Mouse (Mus musculus) bone marrow, adult 2 months (tissue): Measurements from ENCODE around the gene Heatr5b. TPM values are rescaled to one million over a fixed set of nuclear protein-coding genes. Genes with fewer than 3 reads are reported as not detected.

ENCODE experiments used
- H3K27ac ChIP-seq: fragments of 200-500 bp; 2 replicates; pipeline ENCODE4 v1.5.1; 2012; ENCODE audit warnings: low read depth, mild to moderate bottlenecking, control low read depth, inconsistent platforms, low read length; ENCODE audit not compliant: control insufficient read depth, poor library complexity, insufficient read depth
- H3K4me1 ChIP-seq: fragments of 200-500 bp; 2 replicates; pipeline ENCODE4 v1.6.1; 2011; ENCODE audit warnings: low read length; ENCODE audit not compliant: control insufficient read depth, insufficient read depth
- H3K4me3 ChIP-seq: fragments of 200-500 bp; replicated peaks from 2 replicates; pipeline ENCODE3; 2011; ENCODE audit warnings: mild to moderate bottlenecking, low read depth, low read length, control low read depth; ENCODE audit not compliant: control insufficient read depth
- CTCF ChIP-seq: fragments of 200-500 bp; IDR thresholded peaks from 2 replicates; pipeline ENCODE4 v1.5.1; 2011; ENCODE audit warnings: low read length, control low read depth; ENCODE audit not compliant: control insufficient read depth, insufficient read depth
- POLR2A ChIP-seq: fragments of 200-500 bp; IDR thresholded peaks from 2 replicates; pipeline ENCODE4 v1.6.1; 2011; ENCODE audit warnings: low read depth, mild to moderate bottlenecking, control low read depth, low read length, borderline replicate concordance; ENCODE audit not compliant: control insufficient read depth
- WGBS: fragments of 180-500 bp; shearing (Covaris S2); methylation state at CpG from one replicate; pipeline ENCODE4 v1.1.7; 2018; 5-methylcytosine and 5-hydroxymethylcytosine counted together
- polyA plus RNA-seq: library from polyadenylated mRNA; stranded (reverse); fragments of >200 nt; gene quantifications from 2 replicates; pipeline ENCODE4 v1.2.4, GENCODE M21; 2011; ENCODE audit warnings: low replicate concordance; ENCODE audit not compliant: missing spikeins, insufficient read depth, insufficient read length

Gene Heatr5b
- polyA plus RNA-seq, 1 experiment: 5.1 TPM

DNA sequence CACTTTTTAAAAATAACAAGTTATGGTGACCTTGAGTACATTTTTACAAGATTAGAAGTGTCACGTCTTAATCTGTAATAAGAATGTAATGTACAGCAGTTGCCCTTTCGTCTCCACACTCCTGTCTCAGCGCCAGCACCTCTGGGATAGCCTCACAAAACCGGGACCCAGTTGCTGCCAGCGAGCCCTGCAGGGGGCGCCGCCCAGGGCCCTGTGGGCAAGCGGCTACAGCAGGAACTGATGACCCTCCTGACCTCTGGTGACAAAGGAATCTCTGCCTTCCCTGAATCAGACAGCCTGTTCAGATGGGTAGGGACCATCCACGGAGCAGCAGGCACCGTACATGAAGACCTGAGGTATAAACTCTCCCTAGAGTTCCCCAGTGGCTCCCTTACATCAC lies 83.1 kb downstream of the Heatr5b start:
- WGBS: 91% methylated on average over 10 of the region's 10 CpGs
- TF ChIP-seq POLR2A (no peak), CTCF (peak; percentile 8; the same call in 1 of the 2 replicates)

DNA sequence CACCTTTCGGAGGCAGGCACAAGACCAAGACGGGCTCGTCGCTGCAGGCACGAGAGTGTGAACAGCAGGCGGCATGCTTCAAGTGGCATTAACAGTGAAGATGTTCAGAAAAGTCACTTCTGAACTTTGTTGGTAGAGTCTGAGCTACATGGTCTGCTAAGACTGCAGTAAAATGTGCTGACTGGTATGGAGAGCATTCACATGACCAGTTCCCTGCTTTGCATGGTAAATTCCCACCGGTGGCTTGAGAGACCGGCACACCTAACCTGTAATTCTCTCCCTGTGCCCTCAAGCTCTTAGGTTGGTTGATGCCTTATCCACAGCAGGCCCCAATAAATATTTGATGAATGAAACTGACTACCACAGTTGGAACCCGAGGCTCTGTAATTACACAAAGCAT lies 86.7 kb downstream of the Heatr5b start:
- TF ChIP-seq POLR2A (no peak), CTCF (no peak)
- H3K4me1 ChIP-seq: no peaks in the 10 kb centered on the region; the same call in 1 of the 2 replicates
- H3K27ac ChIP-seq: no peak overlapping the region
- H3K4me3 ChIP-seq: no peak overlapping the region
- 85% methylated on average over 9 of the region's 9 CpGs for WGBS

More for the DNA sequence above, 83.1 kb downstream of the Heatr5b start:
- Histone ChIP-seq H3K27ac (no peak overlapping the region), H3K4me1 (no peaks in the 10 kb centered on the region; the same call in 1 of the 2 replicates), H3K4me3 (no peak overlapping the region)

DNA sequence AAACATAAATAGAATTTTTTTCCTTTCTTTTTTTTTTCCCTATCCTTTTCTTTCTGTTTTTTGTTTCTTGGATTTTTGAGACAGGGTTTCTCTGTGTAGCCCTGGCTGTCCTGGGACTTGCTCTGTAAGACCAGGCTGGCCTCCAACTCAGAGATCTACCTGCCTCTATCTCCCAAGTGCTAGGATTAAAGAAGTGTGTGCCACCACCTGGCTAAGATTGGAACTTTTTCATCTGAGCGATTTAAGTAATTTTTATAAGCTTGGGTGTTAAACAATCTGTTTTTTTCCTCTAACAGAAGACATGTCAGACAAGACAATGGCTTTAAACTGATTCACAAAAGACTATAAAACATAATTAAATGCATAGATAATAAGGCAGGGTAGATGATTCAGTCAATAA lies 96.7 kb downstream of the Heatr5b start:
- H3K27ac ChIP-seq: no peak overlapping the region
- TF ChIP-seq POLR2A (no peak), CTCF (no peak)
- WGBS: 28% methylated on average over 1 of the region's 1 CpGs
- no peaks in the 10 kb centered on the region for H3K4me1 ChIP-seq
- H3K4me3 ChIP-seq: no peak overlapping the region

DNA sequence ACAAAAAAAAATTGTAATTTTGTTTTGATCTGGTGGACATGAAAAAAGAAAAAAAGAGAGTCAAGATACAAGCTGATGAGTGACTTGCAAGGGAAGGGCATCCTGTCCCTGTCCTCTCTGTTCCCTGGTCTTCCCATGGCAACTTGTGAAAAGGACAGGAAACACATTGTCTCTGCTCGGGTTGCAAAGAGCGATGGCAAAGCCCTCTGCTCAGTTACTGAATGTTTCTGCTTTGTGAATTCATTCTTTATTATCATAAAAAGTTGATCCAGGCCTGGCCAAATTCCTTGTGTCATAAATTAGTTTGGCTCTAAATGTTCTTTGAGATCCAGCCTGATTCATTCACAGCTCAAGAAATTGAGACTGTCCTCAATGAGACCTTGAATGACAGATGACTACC lies 97.4 kb downstream of the Heatr5b start:
- WGBS: 42% methylated on average over 2 of the region's 2 CpGs
- no peaks in the 10 kb centered on the region for H3K4me1 ChIP-seq
- TF ChIP-seq CTCF (no peak), POLR2A (no peak)

DNA sequence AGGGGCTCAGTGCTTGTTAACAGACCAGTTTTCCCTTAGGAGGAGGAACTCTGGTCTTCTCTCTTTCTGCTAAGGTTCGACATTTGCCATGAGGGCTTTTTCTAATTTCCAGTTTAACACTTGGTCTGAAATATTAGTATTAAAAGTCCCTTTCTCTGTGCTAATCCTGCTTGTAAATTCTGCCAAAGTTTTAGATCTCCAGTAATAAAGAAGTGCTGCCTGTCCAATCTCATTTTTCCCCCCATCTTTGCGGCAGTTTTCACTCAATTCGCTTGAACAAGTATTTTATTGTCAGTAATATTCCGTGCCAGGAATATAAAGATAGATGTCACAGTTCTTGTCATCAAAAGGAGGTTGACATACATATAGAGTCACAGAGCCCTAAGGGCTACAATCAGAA lies 98.1 kb downstream of the Heatr5b start, which contains the start of gene Strn:
TSS of gene Strn (minus strand) at position 101 of the 400 bp plus-strand sequence.
- 43% methylated on average over 4 of the region's 4 CpGs for WGBS
- no peak for TF ChIP-seq POLR2A
- TF ChIP-seq CTCF: no peak
- Histone ChIP-seq H3K27ac (peak within 1 kb of the TSS; percentile 97), H3K4me3 (peak within 1 kb of the TSS; percentile 80), H3K4me1 (no peaks in the 10 kb centered on the region; the same call in 1 of the 2 replicates)

More for the DNA sequence above, 97.4 kb downstream of the Heatr5b start:
- H3K27ac ChIP-seq: no peak overlapping the region
- no peak overlapping the region for H3K4me3 ChIP-seq

DNA sequence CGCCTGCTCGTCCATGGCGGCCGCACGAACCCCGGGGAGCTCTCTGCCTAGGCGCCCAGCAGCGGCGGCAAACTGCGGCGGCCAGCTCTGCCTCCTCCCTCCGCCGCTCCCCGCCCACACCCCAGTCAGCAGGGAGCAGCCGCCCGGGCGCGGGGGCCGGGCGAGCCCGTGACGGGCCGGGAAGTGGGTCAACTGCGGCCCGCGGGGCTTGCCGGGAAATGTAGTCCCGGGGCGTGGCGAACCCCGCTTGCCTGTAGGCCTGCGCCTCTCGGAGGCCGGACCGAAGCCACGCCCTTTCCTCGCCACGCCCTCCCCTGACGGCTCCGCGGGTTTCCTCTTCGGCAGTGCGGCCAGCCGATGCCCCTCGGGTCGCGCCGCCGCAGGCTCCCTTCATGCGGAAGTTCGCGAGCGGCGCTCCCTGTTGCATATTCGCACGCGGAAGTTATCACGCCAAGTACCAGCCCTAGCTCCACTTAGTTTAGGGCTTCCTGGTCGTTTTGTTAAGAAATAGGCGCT lies 98.6 kb downstream of the Heatr5b start:
- H3K27ac ChIP-seq: peak overlapping the region; percentile 97
- TF ChIP-seq CTCF (no peak), POLR2A (peak; percentile 81; the same call in 1 of the 2 replicates)
- H3K4me1 ChIP-seq: no peaks in the 10 kb centered on the region; the same call in 1 of the 2 replicates
- WGBS: under 1% methylated on average over 60 of the region's 60 CpGs
- H3K4me3 ChIP-seq: peak overlapping the region; percentile 80

DNA sequence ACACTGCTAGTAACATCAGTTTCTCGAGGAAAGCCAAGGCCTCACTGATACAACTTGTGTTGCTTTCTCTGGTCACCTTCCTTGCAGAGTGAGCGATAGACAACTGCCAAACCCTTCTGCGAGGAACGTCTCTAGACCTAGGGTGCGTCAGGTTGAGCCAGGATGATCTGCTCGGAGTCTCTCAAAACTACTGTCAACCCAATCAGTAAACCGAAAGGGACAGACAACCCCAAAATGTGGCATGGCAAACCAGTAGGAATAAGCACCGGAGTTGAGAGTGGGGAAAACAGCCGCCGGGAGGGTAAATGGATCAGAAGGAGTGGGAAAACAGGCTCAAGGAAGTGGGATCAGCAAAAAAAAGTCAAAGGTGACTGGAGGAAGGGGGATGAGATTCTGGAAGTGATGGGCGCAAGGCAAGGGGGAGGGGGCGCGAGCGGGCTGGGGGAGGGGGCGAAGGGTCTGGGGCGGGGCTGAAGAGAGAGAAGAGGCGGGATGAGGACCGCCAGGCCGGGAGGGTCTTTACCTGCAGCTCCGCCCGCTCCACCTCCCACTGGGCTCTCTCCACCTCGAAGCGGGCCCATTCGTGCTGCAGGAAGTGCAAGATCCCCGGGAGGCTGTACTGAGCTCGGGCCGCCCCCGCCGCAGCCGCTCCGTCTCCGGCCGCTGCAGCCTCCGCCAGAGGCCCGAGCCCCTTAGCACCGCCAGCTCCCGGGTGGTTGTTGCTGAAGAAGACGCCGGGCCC lies 99.3 kb downstream of the Heatr5b start:
- Histone ChIP-seq H3K27ac (peak overlapping the region; percentile 97), H3K4me1 (no peaks in the 10 kb centered on the region; the same call in 1 of the 2 replicates), H3K4me3 (peak overlapping the region; percentile 69)
- under 1% methylated on average over 34 of the region's 39 CpGs for WGBS
- TF ChIP-seq CTCF (no peak), POLR2A (no peak)

DNA sequence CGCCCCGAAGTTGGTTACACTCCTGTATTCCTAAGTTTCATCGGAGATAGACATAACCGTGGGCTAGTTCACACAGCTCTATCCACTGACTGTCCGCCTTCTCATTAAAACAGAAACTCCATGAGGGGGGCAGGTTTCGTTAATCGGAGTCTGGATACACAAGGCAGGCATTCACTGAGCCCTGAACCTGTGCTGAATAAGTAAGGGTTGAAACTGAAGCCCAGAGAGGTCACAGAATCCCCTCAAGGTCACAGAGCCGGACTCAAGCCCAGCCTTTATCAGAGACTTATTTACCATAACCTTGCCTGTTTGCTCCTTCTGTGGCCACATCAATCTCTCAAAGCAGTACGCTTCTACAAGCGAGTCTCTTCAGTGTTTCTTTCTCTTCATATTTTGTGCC lies 100.4 kb downstream of the Heatr5b start:
- no peak overlapping the region for H3K4me3 ChIP-seq
- no peaks in the 10 kb centered on the region; the same call in 1 of the 2 replicates for H3K4me1 ChIP-seq
- 82% methylated on average over 10 of the region's 10 CpGs for WGBS
- TF ChIP-seq CTCF (no peak), POLR2A (no peak)
- no peak overlapping the region for H3K27ac ChIP-seq
